Mouse (Mus musculus) CH12.LX (cell line): ENCODE measurements around the gene Rgs11. TPM values are rescaled to one million over a fixed set of nuclear protein-coding genes. Genes with fewer than 3 reads are reported as not detected.

Experiments used
- DNase-seq: peaks from one replicate; pipeline ENCODE4 v3.0.0-alpha.2; 2013; ENCODE audit errors: extremely low read depth
- H3K27ac ChIP-seq: 2 replicates; pipeline ENCODE4 v1.5.1; 2012; ENCODE audit warnings: low read depth, mild to moderate bottlenecking, control low read depth, moderate library complexity; ENCODE audit not compliant: insufficient read depth
- H3K27me3 ChIP-seq: replicated peaks from 2 replicates; pipeline ENCODE3; 2012; ENCODE audit warnings: inconsistent platforms
- H3K36me3 ChIP-seq, 2 experiments: replicated peaks in 1 of 2; 2 replicates each; pipeline versions ENCODE3 to v1.6.1; 2012; ENCODE audit warnings: inconsistent platforms in 1 of 2, low read length in 1 of 2, mild to moderate bottlenecking in 1 of 2, mixed read lengths in 1 of 2, moderate library complexity in 1 of 2; ENCODE audit not compliant: control insufficient read depth in 1 of 2, insufficient read depth in 1 of 2
- H3K4me1 ChIP-seq, 2 experiments: 2 replicates each; pipeline ENCODE4 v1.6.1; 2012; ENCODE audit warnings: inconsistent platforms in 1 of 2, moderate library complexity in 1 of 2; ENCODE audit not compliant: insufficient read depth in 2 of 2, control insufficient read depth in 1 of 2
- H3K4me2 ChIP-seq: 2 replicates; pipeline ENCODE4 v1.6.1; 2012; ENCODE audit warnings: low read depth, mild to moderate bottlenecking, control low read depth; ENCODE audit not compliant: poor library complexity, insufficient read depth, severe bottlenecking
- H3K4me3 ChIP-seq, 3 experiments: fragments of 150-350 bp in 1 of 3; sonication (generic) in 1 of 3; replicated peaks in 1 of 3; 2 replicates each; pipeline versions ENCODE3 to v1.5.1; 2011 to 2012; ENCODE audit warnings: low read depth in 2 of 3, low read length in 2 of 3, mild to moderate bottlenecking in 2 of 3, moderate library complexity in 2 of 3, control low read depth in 1 of 3, improper control_type of control experiment in 1 of 3, inconsistent platforms in 1 of 3, mixed read lengths in 1 of 3; ENCODE audit not compliant: poor library complexity in 1 of 3
- H3K79me2 ChIP-seq: replicated peaks from 2 replicates; pipeline ENCODE4 v1.6.1; 2012; ENCODE audit warnings: mild to moderate bottlenecking, moderate library complexity; ENCODE audit not compliant: control insufficient read depth, poor library complexity, insufficient read depth, severe bottlenecking; ENCODE audit errors: extremely low read depth
- H3K9ac ChIP-seq: 2 replicates; pipeline ENCODE4 v1.6.1; 2012; ENCODE audit warnings: low read depth, mild to moderate bottlenecking, control low read depth, moderate library complexity; ENCODE audit not compliant: insufficient read depth
- H3K9me3 ChIP-seq: replicated peaks from 2 replicates; pipeline ENCODE3; 2012; ENCODE audit warnings: low read length, inconsistent platforms, mixed read lengths
- BHLHE40 ChIP-seq: IDR thresholded peaks from 2 replicates; pipeline ENCODE4 v1.6.1; 2011; ENCODE audit warnings: mild to moderate bottlenecking, low read depth, low read length, improper control_type of control experiment
- CHD1 ChIP-seq: IDR thresholded peaks from 2 replicates; pipeline ENCODE4 v1.6.1; 2012; ENCODE audit warnings: low read depth, low read length, improper control_type of control experiment, inconsistent platforms
- CHD2 ChIP-seq: IDR thresholded peaks from 2 replicates; pipeline ENCODE4 v1.6.1; 2011; ENCODE audit warnings: low read length, improper control_type of control experiment
- CTCF ChIP-seq, 2 experiments: IDR thresholded peaks in 1 of 2; conservative IDR thresholded peaks in 1 of 2; 2 replicates each; pipeline ENCODE4 v1.5.1; 2011 to 2012; ENCODE audit warnings: low read depth in 2 of 2, low read length in 2 of 2, improper control_type of control experiment in 1 of 2, inconsistent platforms in 1 of 2, mild to moderate bottlenecking in 1 of 2, moderate library complexity in 1 of 2
- E2F4 ChIP-seq: IDR thresholded peaks from 2 replicates; pipeline ENCODE4 v1.6.1; 2011; ENCODE audit warnings: low read depth, low read length, improper control_type of control experiment; ENCODE audit not compliant: insufficient replicate concordance
- ELF1 ChIP-seq: IDR thresholded peaks from 2 replicates; pipeline ENCODE4 v1.6.1; 2014; ENCODE audit warnings: low read depth, mild to moderate bottlenecking, inconsistent platforms, low read length, improper control_type of control experiment
- EP300 ChIP-seq: IDR thresholded peaks from 2 replicates; pipeline ENCODE4 v1.6.1; 2011; ENCODE audit warnings: low read length, improper control_type of control experiment
- ETS1 ChIP-seq: conservative IDR thresholded peaks from 2 replicates; pipeline ENCODE4 v1.6.1; 2012; ENCODE audit warnings: low read depth, mild to moderate bottlenecking, inconsistent platforms, low read length, improper control_type of control experiment, moderate library complexity
- HCFC1 ChIP-seq: IDR thresholded peaks from 2 replicates; pipeline ENCODE4 v1.6.1; 2012; ENCODE audit warnings: low read depth, mild to moderate bottlenecking, inconsistent platforms, low read length, improper control_type of control experiment
- IRF4 ChIP-seq: IDR thresholded peaks from 2 replicates; pipeline ENCODE4 v1.6.1; 2014; ENCODE audit warnings: low read depth, mild to moderate bottlenecking, inconsistent platforms, low read length, improper control_type of control experiment
- JUN ChIP-seq: IDR thresholded peaks from 2 replicates; pipeline ENCODE4 v1.6.1; 2011; ENCODE audit warnings: low read depth, mild to moderate bottlenecking, low read length, improper control_type of control experiment, moderate library complexity; ENCODE audit not compliant: insufficient read depth
- MAFK ChIP-seq: IDR thresholded peaks from 2 replicates; pipeline ENCODE4 v1.6.1; 2011; ENCODE audit warnings: low read length, improper control_type of control experiment; ENCODE audit not compliant: insufficient replicate concordance
- MAZ ChIP-seq: IDR thresholded peaks from 2 replicates; pipeline ENCODE4 v1.6.1; 2012; ENCODE audit warnings: low read depth, mild to moderate bottlenecking, inconsistent platforms, low read length, improper control_type of control experiment, moderate library complexity
- MEF2A ChIP-seq: IDR thresholded peaks from 2 replicates; pipeline ENCODE4 v1.6.1; 2014; ENCODE audit warnings: low read depth, mild to moderate bottlenecking, inconsistent platforms, low read length, improper control_type of control experiment, borderline replicate concordance
- MYC ChIP-seq: IDR thresholded peaks from 2 replicates; pipeline ENCODE4 v1.6.1; 2011; ENCODE audit warnings: low read depth, mild to moderate bottlenecking, improper control_type of control experiment, low read length
- NELFE ChIP-seq: IDR thresholded peaks from 2 replicates; pipeline ENCODE4 v1.6.1; 2011; ENCODE audit warnings: low read depth, low read length, improper control_type of control experiment
- NRF1 ChIP-seq: IDR thresholded peaks from 2 replicates; pipeline ENCODE4 v1.6.1; 2014; ENCODE audit warnings: low read depth, mild to moderate bottlenecking, inconsistent platforms, low read length, improper control_type of control experiment, moderate library complexity
- POLR2A ChIP-seq: IDR thresholded peaks from 2 replicates; pipeline ENCODE4 v1.6.1; 2011; ENCODE audit warnings: low read depth, mild to moderate bottlenecking, improper control_type of control experiment, low read length
- RCOR1 ChIP-seq: conservative IDR thresholded peaks from 2 replicates; pipeline ENCODE4 v1.6.1; 2012; ENCODE audit warnings: low read depth, mild to moderate bottlenecking, inconsistent platforms, low read length, improper control_type of control experiment
- SMC3 ChIP-seq: IDR thresholded peaks from 2 replicates; pipeline ENCODE4 v1.6.1; 2011; ENCODE audit warnings: low read depth, low read length, improper control_type of control experiment
- TBP ChIP-seq: conservative IDR thresholded peaks from 2 replicates; pipeline ENCODE4 v1.6.1; 2011; ENCODE audit warnings: low read depth, low read length, improper control_type of control experiment
- UBTF ChIP-seq: IDR thresholded peaks from 2 replicates; pipeline ENCODE4 v1.6.1; 2012; ENCODE audit warnings: low read depth, mild to moderate bottlenecking, inconsistent platforms, low read length, improper control_type of control experiment, moderate library complexity
- USF2 ChIP-seq: conservative IDR thresholded peaks from 2 replicates; pipeline ENCODE4 v1.6.1; 2011; ENCODE audit warnings: low read depth, low read length, improper control_type of control experiment
- ZC3H11A ChIP-seq: IDR thresholded peaks from 2 replicates; pipeline ENCODE4 v1.6.1; 2012; ENCODE audit warnings: low read depth, mild to moderate bottlenecking, inconsistent platforms, low read length, improper control_type of control experiment
- ZNF384 ChIP-seq: IDR thresholded peaks from 2 replicates; pipeline ENCODE4 v1.6.1; 2012; ENCODE audit warnings: low read depth, low read length, improper control_type of control experiment, inconsistent platforms
- dilution Hi-C: fragments of 300-500 bp; cut with MboI; formaldehyde crosslinking; loops from 2 replicates; pipeline ENCODE4 v1.14.3; 2020; ENCODE audit warnings: low sequenced_read_pairs; ENCODE audit not compliant: extremely low pct_unique_long_range_greater_than_20kb, extremely low pct_ligation_motif_present
- in situ Hi-C: fragments of 300-500 bp; cut with MboI; formaldehyde crosslinking; loops from 3 replicates; pipeline ENCODE4 v1.14.3; 2019; ENCODE audit warnings: low sequenced_read_pairs, low pct_ligation_motif_present, low pct_unique_long_range_greater_than_20kb, mixed read lengths
- polyA plus RNA-seq: library from polyadenylated mRNA; unstranded; fragments of >175 nt; gene quantifications from 2 replicates; pipeline ENCODE4 v1.2.1, GENCODE M21; 2012; ENCODE audit warnings: low read depth; ENCODE audit not compliant: insufficient read length
- total RNA-seq, 2 experiments: library from RNA; depleted of rRNA; stranded (reverse); fragments of 300-350 nt in 1 of 2; fragments of >200 nt in 1 of 2; gene quantifications; 2 replicates each; pipeline ENCODE4 v1.2.3; 2012 to 2014

Gene Rgs11
- total RNA-seq (2012; rRNA removed) (1.8 and 8.1 TPM in 2 replicates), total RNA-seq (2014; rRNA removed) (0.28 and 0.40 TPM in 2 replicates), polyA plus RNA-seq (0.13 TPM in 1 of 2 replicates, not detected in the other)

- H3K27me3 ChIP-seq, result peaks cover 62% of the 10 kb centered on the region
- peaks cover 5 to 10% of the 10 kb centered on the region in 2 experiments; a peak in 3 of 4 replicates for H3K4me1 ChIP-seq
- H3K4me2 ChIP-seq, result peak within 1 kb of the TSS; percentile 88
- no peaks in the 10 kb centered on the region for H3K9me3 ChIP-seq
- no peaks in the 10 kb centered on the region for H3K79me2 ChIP-seq
- in situ Hi-C loops (no loop called here), dilution Hi-C loops (no loop called here)
- H3K27ac ChIP-seq, result no peak within 1 kb of the TSS
- no peak for TF ChIP-seq E2F4
- 0 out of 2 replicates have a peak, but pooled peaks have one; percentile 17 for TF ChIP-seq MAZ
- no peak for TF ChIP-seq RCOR1
- no peak for TF ChIP-seq BHLHE40
- peak within 1 kb of the TSS; percentile 5 to 50 (median 37) for H3K4me3 ChIP-seq
- DNase-seq, result no peak
- peaks cover 4 to 14% of the 10 kb centered on the region in 2 experiments for H3K36me3 ChIP-seq
- no peak within 1 kb of the TSS for H3K9ac ChIP-seq
Measured at GRCm38 (mm10) chr17:26202737-26203136, at the start of gene Rgs11. TSS of gene Rgs11 (plus strand) at chr17:26202951.

- in situ Hi-C loops, result no loop called here
- Histone ChIP-seq H3K36me3 (peaks cover 9 to 46% of the 10 kb centered on the region in 2 experiments), H3K9me3 (no peaks in the 10 kb centered on the region), H3K4me3 (no peak overlapping the region), H3K9ac (no peak overlapping the region), H3K79me2 (peaks cover 18% of the 10 kb centered on the region), H3K4me1 (peaks cover 22 to 36% of the 10 kb centered on the region in 2 experiments), H3K4me2 (no peak overlapping the region), H3K27ac (no peak overlapping the region), H3K27me3 (no peaks in the 10 kb centered on the region)
- DNase-seq, result no peak
- TF ChIP-seq CHD2, result no peak
- dilution Hi-C loops, result no loop called here
Measured at GRCm38 (mm10) chr17:26162736-26163135, 40.0 kb upstream of the Rgs11 start.

GRCm38 (mm10) chr17:26168039-26168438 lies 34.7 kb upstream of the Rgs11 start:
- H3K4me3 ChIP-seq, result no peak overlapping the region
- dilution Hi-C loops (no loop called here), in situ Hi-C loops (no loop called here)
- peak overlapping the region; percentile 55 for H3K27ac ChIP-seq
- DNase-seq, result peak; percentile 83
- no peak overlapping the region; the same call in 1 of the 2 replicates for H3K9ac ChIP-seq
- no peaks in the 10 kb centered on the region for H3K9me3 ChIP-seq
- H3K4me1 ChIP-seq, result peaks cover 29 to 43% of the 10 kb centered on the region in 2 experiments
- no peaks in the 10 kb centered on the region for H3K27me3 ChIP-seq
- peaks cover 5% of the 10 kb centered on the region; the same call in 1 of the 2 replicates for H3K79me2 ChIP-seq
- H3K4me2 ChIP-seq, result peak overlapping the region; percentile 1; the same call in 1 of the 2 replicates
- peaks cover 4 to 53% of the 10 kb centered on the region in 2 experiments for H3K36me3 ChIP-seq
- TF ChIP-seq IRF4 (peak; percentile 91), POLR2A (no peak), ZNF384 (no peak), CHD1 (no peak), MAZ (0 out of 2 replicates have a peak, but pooled peaks have one; percentile 24), NRF1 (no peak), NELFE (no peak), JUN (peak; percentile 46; the same call in 1 of the 2 replicates), USF2 (no peak), MYC (peak; percentile 82; the same call in 1 of the 2 replicates), MEF2A (no peak), SMC3 (no peak), ELF1 (peak; percentile 70), ETS1 (peak; percentile 36), CHD2 (no peak; the same call in 1 of the 2 replicates), EP300 (peak; percentile 97), TBP (peak; percentile 47), UBTF (no peak), BHLHE40 (peak; percentile 77), RCOR1 (peak; percentile 24; the same call in 1 of the 2 replicates), MAFK (peak; percentile 62), HCFC1 (no peak), CTCF (conservative IDR thresholded peaks at IDR 0.05 in 1 of 2, IDR thresholded peaks at IDR 0.05 in 1 of 2; ENCODE audit: low read depth in 2 of 2, low read length in 2 of 2) (no peak), ZC3H11A (no peak)
